Mouse (Mus musculus) spleen, adult 2 months (tissue): ENCODE data around the gene Foxn1.

Source experiments
- CTCF ChIP-seq: fragments of 200-500 bp; IDR thresholded peaks from 2 replicates; pipeline ENCODE4 v1.5.1; 2011; ENCODE audit warnings: mild to moderate bottlenecking, inconsistent platforms; ENCODE audit not compliant: insufficient read depth, insufficient read length, insufficient replicate concordance; ENCODE audit errors: extremely low read depth
- POLR2A ChIP-seq: fragments of 200-500 bp; IDR thresholded peaks from 2 replicates; pipeline ENCODE4 v1.6.1; 2011; ENCODE audit warnings: low read depth, low read length, inconsistent platforms

GRCm38 (mm10) chr11:78412861-78413260 is 26.5 kb upstream of the Foxn1 start:
- TF ChIP-seq POLR2A = no peak
- TF ChIP-seq CTCF = no peak
